Mouse (Mus musculus) olfactory bulb, adult 2 months (tissue): Measurements from ENCODE around the gene Hipk2.

Source experiments
- CTCF ChIP-seq: fragments of 200-500 bp; IDR thresholded peaks from 2 replicates; pipeline ENCODE4 v1.5.1; 2012; ENCODE audit warnings: low read depth, mild to moderate bottlenecking, low read length, moderate library complexity; ENCODE audit not compliant: insufficient read depth
- POLR2A ChIP-seq: fragments of 200-500 bp; IDR thresholded peaks from 2 replicates; pipeline ENCODE4 v1.6.1; 2012; ENCODE audit warnings: mild to moderate bottlenecking, low read depth, low read length, moderate library complexity; ENCODE audit not compliant: insufficient read depth

DNA sequence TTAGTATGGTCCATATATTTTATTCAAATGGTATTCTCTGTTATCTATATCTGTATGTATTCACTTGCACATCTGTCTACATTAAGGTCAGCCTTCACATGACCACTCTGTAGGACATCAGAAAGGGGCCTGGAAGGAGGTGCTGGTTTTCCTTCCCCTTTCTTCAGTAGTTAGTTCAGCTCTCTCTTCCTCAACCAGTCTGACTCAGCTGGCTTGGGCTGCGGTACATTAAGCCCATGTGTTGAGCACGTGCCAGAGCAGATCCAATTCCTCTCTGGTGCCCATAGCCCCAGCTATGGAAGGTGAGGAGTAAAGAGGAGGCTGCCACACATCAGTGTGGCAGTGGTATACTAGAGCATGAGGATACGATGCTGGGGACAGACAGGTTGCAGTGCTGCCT lies 165.5 kb downstream of the Hipk2 start:
- TF ChIP-seq CTCF (no peak), POLR2A (no peak)
